Mouse (Mus musculus): ENCODE measurements around the gene Psen2.

Psen2 gene

GRCm38 (mm10) chr1:180181304-180181965, 81.8 kb downstream of the Psen2 start:
- in situ Hi-C loops (cut with MboI, MseI): loop anchor here in 1 of 2 experiments (5.0 kb wide), 1 partner anchor 41 kb away; no protein-coding TSS in a partner anchor

- in situ Hi-C loops (cut with MboI, MseI): loop anchor here (5.0 kb wide), 2 partner anchors 37 to 42 kb away; no protein-coding TSS in a partner anchor
Observed at GRCm38 (mm10) chr1:180179840-180180239, 83.4 kb downstream of the Psen2 start.

GRCm38 (mm10) chr1:180179100-180179499, 84.1 kb downstream of the Psen2 start:
- in situ Hi-C loops (cut with MboI, MseI): loop anchor here in 1 of 2 experiments (5.0 kb wide), 1 partner anchor 38 kb away; no protein-coding TSS in a partner anchor

- in situ Hi-C loops (cut with MboI, MseI): loop anchor here in 1 of 2 experiments (5.0 kb wide), 1 partner anchor 39 kb away; no protein-coding TSS in a partner anchor
Observed at GRCm38 (mm10) chr1:180178340-180178739, 84.9 kb downstream of the Psen2 start.

All from T-helper 17 cell (primary cell).